Mouse (Mus musculus) gastrocnemius, postnatal 36 days (tissue): ENCODE data around the gene Avl9. TPM values are rescaled to one million over a fixed set of nuclear protein-coding genes. Genes with fewer than 3 reads are reported as not detected.

Experiments used
- DNase-seq, 2 experiments: peaks; one replicate each; pipeline ENCODE4 v3.0.0; 2022
- intact Hi-C: fragments of 180-260 bp; cut with DNase I; formaldehyde crosslinking; loops from one replicate; pipeline ENCODE4 v1.15.1; 2025
- total RNA-seq, 2 experiments: library from RNA; stranded (reverse); gene quantifications; 2 replicates each; pipeline ENCODE4 v1.2.3; 2021

Avl9 gene
- total RNA-seq, 2 experiments from 2014 or later, result 2.7 to 4.0 TPM

DNA sequence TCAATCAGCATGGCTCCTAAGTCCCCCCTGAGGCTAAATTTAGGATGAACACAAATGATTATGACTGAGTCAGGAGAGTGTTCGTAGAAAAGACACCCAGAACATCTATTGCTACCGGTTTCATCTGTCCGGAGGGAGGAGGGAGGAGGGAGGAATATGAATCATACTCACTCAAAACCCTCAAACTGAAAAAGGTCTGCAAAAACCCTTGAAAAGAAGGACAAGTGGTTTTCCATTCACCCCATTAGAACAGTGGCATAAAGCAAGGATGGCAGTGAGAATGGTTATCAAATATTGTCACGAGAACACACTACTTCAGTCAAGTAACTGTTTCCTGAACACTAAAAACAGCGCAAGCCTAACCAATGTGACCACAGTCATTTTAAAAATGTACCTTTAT is 70.4 kb downstream of the Avl9 start:
- intact Hi-C loops, result no loop called here
- no peak for DNase-seq

DNA sequence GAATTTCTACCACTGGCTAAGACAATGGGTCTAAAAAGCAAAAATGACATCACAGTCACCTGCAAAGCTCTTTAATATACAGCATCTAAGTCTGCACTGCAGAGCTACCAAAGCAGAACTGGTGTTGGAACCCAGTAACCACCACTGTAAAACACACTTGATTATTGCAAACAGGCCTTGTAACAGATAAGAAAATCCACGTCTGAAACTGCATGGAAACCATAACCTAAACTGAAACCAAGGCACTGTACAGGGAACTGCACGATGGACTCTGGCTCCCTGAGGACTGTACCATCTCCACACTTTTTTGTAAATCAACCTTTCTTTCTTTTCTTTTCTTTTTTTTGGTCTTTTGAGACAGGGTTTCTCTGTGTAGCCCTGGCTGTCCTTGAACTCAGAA is 73.0 kb downstream of the Avl9 start:
- DNase-seq, result no peak
- intact Hi-C loops, result no loop called here

DNA sequence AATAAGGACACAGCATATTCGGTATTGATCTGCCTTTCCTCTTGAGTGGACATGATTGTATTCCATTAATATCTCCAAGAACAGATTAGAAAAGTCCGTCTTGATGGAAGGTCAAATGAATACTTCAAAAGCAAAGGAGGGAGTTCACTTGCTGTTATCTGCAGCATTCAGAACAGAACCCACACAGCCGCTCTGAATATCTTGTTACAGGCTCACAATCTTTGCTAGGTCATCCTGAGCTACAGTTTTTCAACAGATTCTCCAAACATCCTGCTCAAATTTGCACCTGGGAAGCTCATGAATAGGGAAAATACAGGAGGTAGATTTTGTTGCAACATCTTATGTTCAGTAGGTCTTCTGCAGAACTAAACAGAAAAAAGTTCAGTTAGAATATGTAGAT is 74.6 kb downstream of the Avl9 start:
- no peak for DNase-seq
- intact Hi-C loops, result no loop called here

DNA sequence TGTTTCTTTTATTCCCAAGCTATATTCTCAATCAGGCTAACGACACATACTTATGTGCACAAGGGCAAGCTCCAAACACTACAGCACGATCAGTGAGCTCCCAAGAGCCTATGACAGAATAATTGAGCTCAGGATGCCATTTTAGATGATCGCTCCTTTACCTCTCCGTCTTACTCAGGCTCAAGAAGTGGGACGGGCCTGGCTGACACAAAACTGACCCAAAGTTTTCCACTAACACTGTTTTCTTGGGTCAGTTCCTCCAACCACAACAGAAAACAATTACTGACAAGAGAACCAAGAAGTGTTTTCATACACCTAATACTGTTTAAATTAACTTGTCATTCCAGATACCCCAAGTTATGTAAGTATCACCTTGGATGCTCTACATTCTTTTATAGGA is 80.1 kb downstream of the Avl9 start:
- DNase-seq, result no peak
- intact Hi-C loops, result no loop called here

DNA sequence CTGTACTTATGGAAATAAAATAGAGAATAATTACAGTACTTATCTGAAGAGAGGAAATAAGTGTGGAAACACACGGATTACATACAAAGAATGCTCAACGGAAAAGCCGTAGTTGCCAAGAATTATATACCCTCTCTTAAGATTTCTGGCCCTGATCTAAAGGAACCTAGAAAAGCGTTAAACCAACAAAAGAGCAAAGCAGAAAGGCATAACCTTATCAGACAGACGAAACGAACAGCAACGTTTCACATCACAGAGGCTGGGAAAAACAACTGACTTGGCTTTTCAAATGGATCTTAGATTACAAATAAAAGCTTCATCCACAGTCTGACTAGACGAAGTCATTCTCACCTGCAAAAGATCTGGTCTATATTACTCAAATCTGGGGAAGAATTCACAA is 81.5 kb downstream of the Avl9 start:
- DNase-seq, result no peak
- intact Hi-C loops, result no loop called here

DNA sequence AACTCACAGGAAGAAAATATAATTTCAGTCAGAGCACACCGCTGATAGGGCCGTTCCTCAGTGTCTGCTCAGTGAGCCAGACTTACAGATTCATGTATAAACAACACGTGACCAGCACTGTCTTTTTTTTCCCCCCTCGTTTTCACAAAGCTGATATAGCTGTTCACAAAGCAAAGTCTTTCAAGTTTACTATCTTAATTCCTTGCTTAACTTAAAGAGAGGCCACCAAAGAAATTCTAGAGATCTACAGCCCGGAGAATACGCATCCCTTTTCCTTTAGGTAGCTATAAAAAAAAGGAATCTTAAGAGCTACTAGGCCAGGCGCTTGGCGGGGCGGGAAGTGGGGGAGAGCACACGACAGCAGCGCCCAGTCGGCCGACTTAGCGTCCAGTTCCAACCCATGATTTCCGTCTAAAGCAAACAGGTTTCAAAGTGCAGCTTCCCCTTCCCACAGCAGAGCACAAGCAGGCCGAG is 82.0 kb downstream of the Avl9 start:
- DNase-seq, result peak in 1 of 2 experiments; percentile 19
- intact Hi-C loops, result no loop called here

DNA sequence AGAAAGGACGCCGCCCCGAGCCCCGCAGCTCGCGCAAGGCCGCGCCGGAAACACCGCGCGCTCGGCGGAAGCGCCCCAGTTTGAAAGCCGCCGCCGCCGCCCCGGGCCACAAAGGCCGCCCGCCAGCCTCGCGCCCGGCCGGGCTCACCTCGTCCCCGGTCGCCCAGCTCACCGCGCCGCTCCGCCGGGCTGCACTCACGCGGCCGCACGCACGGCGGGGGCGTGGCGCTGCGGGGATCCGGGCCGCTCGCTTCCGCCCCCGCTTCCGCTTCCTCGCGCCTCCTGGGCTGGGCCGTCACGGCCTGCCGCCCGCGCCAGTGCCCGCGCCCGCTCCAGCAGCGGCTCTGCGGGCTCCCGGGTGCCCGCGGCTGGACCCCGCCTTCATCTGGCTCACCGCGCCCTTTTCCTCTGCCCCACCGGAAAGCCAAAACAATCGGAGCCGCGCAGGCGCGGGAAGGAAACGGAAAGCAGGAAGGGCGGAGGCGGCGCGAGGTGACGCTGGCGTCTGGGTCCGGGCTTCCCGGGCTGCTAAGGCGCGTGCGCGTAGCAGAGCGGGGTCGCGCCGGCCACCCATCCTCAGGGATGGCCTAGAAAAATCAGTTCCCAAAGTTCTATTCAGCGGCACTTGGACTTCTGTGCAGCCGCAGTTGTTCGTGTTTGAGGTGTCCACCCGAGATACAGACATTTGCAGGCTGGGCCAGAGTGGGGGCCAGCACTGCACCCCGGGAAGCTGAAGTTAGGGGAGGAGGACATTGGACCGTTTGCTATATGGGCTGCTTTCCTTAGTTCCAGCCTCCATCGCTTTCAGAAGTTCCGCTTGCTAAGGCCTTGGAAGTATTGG is 82.8 kb downstream of the Avl9 start, which contains the start of gene Kbtbd2:
TSS of gene Kbtbd2 (minus strand) at position 503 of the 841 bp plus-strand sequence.
- intact Hi-C loops, result no loop called here
- peak; percentile 91 to 92 for DNase-seq

DNA sequence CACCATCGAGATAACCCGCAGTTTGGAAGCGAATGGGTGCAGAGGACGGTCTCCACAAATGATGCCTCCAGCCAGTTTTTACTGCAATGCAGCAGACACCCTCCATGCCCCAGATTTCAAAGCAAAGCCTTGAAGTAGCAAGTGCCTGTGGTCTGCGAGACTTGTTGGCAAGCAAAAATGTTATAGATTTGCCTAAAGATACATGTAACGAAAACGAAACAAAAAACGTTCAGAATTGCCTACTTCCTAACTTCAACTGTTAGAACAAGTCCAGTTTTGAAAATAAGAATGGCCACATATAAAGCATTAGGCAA is 83.4 kb downstream of the Avl9 start:
- intact Hi-C loops, result no loop called here
- DNase-seq, result no peak

DNA sequence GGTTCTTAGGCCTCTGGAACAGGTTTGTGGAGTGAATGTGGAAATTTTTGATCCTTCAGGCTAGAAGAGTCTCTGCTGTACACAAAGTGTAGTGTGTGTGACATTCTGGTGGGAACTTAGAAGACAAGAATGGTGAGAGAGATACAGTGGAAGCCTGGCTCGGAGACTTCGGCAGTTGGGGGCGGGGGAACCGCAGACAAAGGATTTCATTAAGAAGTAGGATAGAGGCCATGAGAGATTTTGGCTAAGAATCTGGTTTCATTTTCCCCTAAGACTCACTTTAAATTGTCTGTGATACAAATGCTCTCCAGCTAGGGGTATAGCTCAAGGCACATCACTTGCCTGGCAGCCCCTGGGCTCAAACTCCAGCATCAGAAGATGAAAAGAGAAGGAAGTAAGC is 90.3 kb downstream of the Avl9 start:
- no peak for DNase-seq
- intact Hi-C loops, result loop anchor here (10.0 kb wide), 1 partner anchor 260 kb away; the partner anchor contains the start of gene Vmn1r9

DNA sequence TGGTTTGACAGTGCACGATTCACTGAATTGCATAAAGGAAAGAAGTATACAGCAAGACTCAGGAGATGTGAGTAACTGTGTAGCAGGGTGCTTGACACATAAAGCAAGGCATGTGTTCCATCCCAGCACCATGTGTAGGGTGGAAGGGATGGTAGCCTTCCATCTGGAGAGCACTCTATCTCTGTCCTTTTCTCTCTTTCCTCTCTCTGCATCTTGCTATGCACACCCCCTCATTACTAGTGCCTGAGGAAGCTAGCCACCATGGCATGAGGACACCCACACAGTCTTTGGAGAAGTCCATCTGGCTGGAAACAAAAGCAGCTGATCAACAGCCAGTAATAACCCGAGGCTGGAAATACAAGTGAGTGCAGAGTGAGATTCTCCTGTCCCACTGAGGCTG is 91.5 kb downstream of the Avl9 start:
- intact Hi-C loops, result loop anchor here (10.0 kb wide), 1 partner anchor 259 kb away; the partner anchor contains the start of gene Vmn1r9
- DNase-seq, result no peak

DNA sequence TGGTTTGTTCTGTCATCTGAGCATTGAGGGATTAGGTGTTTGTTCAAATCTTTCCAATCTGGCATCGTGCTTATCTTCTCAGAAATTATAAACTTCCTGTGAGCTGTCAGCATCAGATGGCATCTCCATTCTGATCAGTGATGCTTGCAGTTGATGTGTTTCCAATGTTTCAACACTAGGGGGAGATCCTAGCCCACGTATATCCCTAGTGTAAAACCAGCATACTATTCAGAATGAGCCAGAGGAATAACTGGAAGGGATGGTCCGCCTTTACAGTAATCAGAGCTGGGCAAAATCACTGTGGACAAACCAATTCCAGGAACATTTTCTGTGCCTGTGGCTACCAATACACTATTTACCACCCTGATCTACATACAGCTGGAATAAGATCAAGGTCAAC is 94.0 kb downstream of the Avl9 start:
- DNase-seq, result no peak
- intact Hi-C loops, result loop anchor here (2.0 to 10.0 kb wide), 2 partner anchors 100 to 256 kb away; partner anchors contain the start of gene Vmn1r9

Other genes with a start within 250 kb of the Avl9 start
- under 1 TPM; 0.41 to 0.47 TPM for gene Pde1c, start 145.8 kb upstream of the Avl9 start, total RNA-seq
- gene Lsm5, start 10.2 kb upstream of the Avl9 start, total RNA-seq, result 10 to 100 TPM; 12.1 to 14.8 TPM
- gene Kbtbd2, start 82.9 kb downstream of the Avl9 start, total RNA-seq, result 10 to 100 TPM; 19.3 to 21.0 TPM
- gene Fkbp9, start 117.2 kb downstream of the Avl9 start, total RNA-seq, result 10 to 100 TPM; 44.4 to 48.4 TPM
- gene Nt5c3, start 209.0 kb downstream of the Avl9 start, total RNA-seq, result 10 to 100 TPM; 54.5 to 56.3 TPM
- gene Vmn1r4, start 209.1 kb downstream of the Avl9 start, total RNA-seq, result under 1 TPM in 1 of 2 experiments, not detected in 1; 0.25 TPM